29 mouse cellular contexts compared by ENCODE assay signal in the genomic region with DNA sequence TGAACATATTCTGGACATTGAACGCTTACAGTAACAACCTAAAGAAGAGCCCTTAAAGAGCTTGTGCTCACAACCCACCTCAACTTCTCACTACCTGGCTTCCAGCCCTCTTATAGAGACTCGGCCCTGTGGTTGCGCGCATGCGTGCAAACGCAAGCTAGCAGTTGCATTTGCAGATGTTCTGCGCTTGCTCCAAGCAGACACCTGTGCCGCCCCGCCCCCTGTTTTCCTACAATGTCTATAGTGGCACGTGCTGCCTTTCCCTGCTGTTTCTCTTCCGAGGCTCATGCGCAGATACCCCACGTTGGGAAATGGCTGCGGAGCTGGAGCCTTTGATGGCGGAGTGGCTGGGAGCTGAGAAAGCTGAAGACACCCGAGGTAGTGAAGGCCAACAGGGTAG. TPM values are rescaled to one million over a fixed set of nuclear protein-coding genes. Genes with fewer than 3 reads are reported as not detected.
DNase-seq lines count a peak whose midpoint lies in the region; ATAC-seq and TF ChIP-seq lines count a peak whose summit lies in the region.
"Had no signal": no experiment of that assay in that cellular context is flagged by ENCODE, and none has a peak within 500 bp of the region (broad histone marks: within the 10 kb centered on the region; RNA-seq: fewer than 3 reads in every experiment).

A gene (plus strand): TSS at position 288 of the 400 bp plus-strand sequence.

- H3K9me3 ChIP-seq in CH12.LX (replicated peaks; ENCODE audit: low read length), result no peaks in the 10 kb centered on the region
- H3K9me3 ChIP-seq: hindbrain, embryonic 12.5 days; hindbrain, embryonic 15.5 days had no signal

- TF ChIP-seq RAD21 in CH12.LX (IDR thresholded peaks at IDR 0.05; ENCODE audit: low read depth, low read length), result no peak

- H3K79me2 ChIP-seq in heart, adult 2 months (replicated peaks; ENCODE audit: control insufficient read depth, insufficient read depth, low read length), result no peaks in the 10 kb centered on the region
- peaks cover 3% of the 10 kb centered on the region; the same call in 1 of the 2 replicates for H3K79me2 ChIP-seq in CH12.LX (replicated peaks; ENCODE audit: control insufficient read depth, extremely low read depth, insufficient read depth, poor library complexity, severe bottlenecking)

- no peaks in the 10 kb centered on the region for H3K27me3 ChIP-seq in heart, adult 2 months (ENCODE audit: control insufficient read depth, insufficient read depth, low read length)
- no peaks in the 10 kb centered on the region for H3K27me3 ChIP-seq in CH12.LX (replicated peaks)
- H3K27me3 ChIP-seq: hindbrain, embryonic 12.5 days; hindbrain, embryonic 15.5 days had no signal

- no peak within 1 kb of the TSS for H3K9ac ChIP-seq in heart, adult 2 months (ENCODE audit: low read depth, low read length)
- no peak within 1 kb of the TSS for H3K9ac ChIP-seq in CH12.LX (ENCODE audit: insufficient read depth, low read depth)
- H3K9ac ChIP-seq: forebrain, postnatal 0 days; hindbrain, embryonic 12.5 days; hindbrain, embryonic 15.5 days had no signal

- dilution Hi-C loops in CH12.LX (cut with MboI; ENCODE audit: extremely low pct_ligation_motif_present, extremely low pct_unique_long_range_greater_than_20kb, low sequenced_read_pairs), result no loop called here

- TF ChIP-seq EP300 in heart, adult 2 months (IDR thresholded peaks at IDR 0.05; ENCODE audit: insufficient read depth, low read depth, low read length), result no peak
- no peak for TF ChIP-seq EP300 in CH12.LX (IDR thresholded peaks at IDR 0.05; ENCODE audit: low read length)

- no peaks in the 10 kb centered on the region for H3K4me1 ChIP-seq in heart, adult 2 months (ENCODE audit: control insufficient read depth, insufficient read depth, low read length)
- H3K4me1 ChIP-seq in CH12.LX (ENCODE audit: control insufficient read depth in 1 of 2, insufficient read depth in 2 of 2), result peaks cover 16 to 72% of the 10 kb centered on the region in 2 experiments
- H3K4me1 ChIP-seq: hindbrain, embryonic 12.5 days; hindbrain, embryonic 15.5 days had no signal

- DNase-seq in heart, adult 11 months, result peak; percentile 78
- no peak for DNase-seq in heart, adult 2 months
- no peak for DNase-seq in CH12.LX (ENCODE audit: extremely low read depth)
- peak; percentile 37 for DNase-seq in R1 (ENCODE audit: low read depth, low spot score)
- no peak for DNase-seq in gastrocnemius, adult 8-10 months (ENCODE audit: low spot score in 2 of 2)
- DNase-seq: adrenal gland, adult 2 months; adrenal gland, postnatal 14 days; cerebellum, adult 18-20 months; cerebellum, adult 9-10 months; cerebellum, postnatal 14 days; forebrain, postnatal 0 days; gastrocnemius, adult 2 months; gastrocnemius, postnatal 25 days had no signal

- no peak for ATAC-seq in erythroblast, adult 5-6 weeks (replicated peaks; ENCODE audit: low FRiP score, poor library complexity, severe bottlenecking)
- ATAC-seq: forebrain, embryonic 14.5 days; forebrain, postnatal 0 days; intestine, postnatal 0 days had no signal

- no peak within 1 kb of the TSS for H3K27ac ChIP-seq in heart, adult 2 months
- peak within 1 kb of the TSS; percentile 47; the same call in 1 of the 2 replicates for H3K27ac ChIP-seq in CH12.LX (ENCODE audit: insufficient read depth, low read depth)
- H3K27ac ChIP-seq: gastrocnemius, adult 2 months; hindbrain, embryonic 12.5 days; hindbrain, embryonic 15.5 days had no signal

- H3K4me2 ChIP-seq in CH12.LX (ENCODE audit: insufficient read depth, low read depth, poor library complexity, severe bottlenecking), result no peak within 1 kb of the TSS; the same call in 1 of the 2 replicates
- H3K4me2 ChIP-seq: heart, embryonic 11.5 days; hindbrain, embryonic 12.5 days; hindbrain, embryonic 15.5 days had no signal

- no peak for TF ChIP-seq CTCF in heart, adult 2 months (IDR thresholded peaks at IDR 0.05)
- TF ChIP-seq CTCF in CH12.LX (conservative IDR thresholded peaks at IDR 0.05 in 1 of 2, IDR thresholded peaks at IDR 0.05 in 1 of 2; ENCODE audit: low read depth in 2 of 2, low read length in 2 of 2), result no peak

- intact Hi-C loops in heart, adult 2 months (cut with DNase I), result no loop called here

- no peaks in the 10 kb centered on the region for H3K36me3 ChIP-seq in heart, adult 2 months (ENCODE audit: control insufficient read depth, insufficient read depth, low read length)
- H3K36me3 ChIP-seq in CH12.LX (replicated peaks in 1 of 2; ENCODE audit: control insufficient read depth in 1 of 2, insufficient read depth in 1 of 2, low read length in 1 of 2), result peaks cover 43 to 51% of the 10 kb centered on the region in 2 experiments

- H3K4me3 ChIP-seq in heart, adult 2 months, result no peak within 1 kb of the TSS
- H3K4me3 ChIP-seq in CH12.LX (replicated peaks in 1 of 3; ENCODE audit: low read depth in 2 of 3, low read length in 2 of 3, poor library complexity in 1 of 3), result peak within 1 kb of the TSS in 1 of 3 experiments; percentile 24
- H3K4me3 ChIP-seq: gastrocnemius, adult 2 months; hindbrain, embryonic 12.5 days; hindbrain, embryonic 15.5 days had no signal

- in situ Hi-C loops in CH12.LX (cut with MboI; ENCODE audit: low pct_ligation_motif_present, low pct_unique_long_range_greater_than_20kb, low sequenced_read_pairs), result no loop called here

- TF ChIP-seq POLR2A in heart, adult 2 months (IDR thresholded peaks at IDR 0.05; ENCODE audit: insufficient read depth, low read depth, low read length), result no peak
- no peak for TF ChIP-seq POLR2A in CH12.LX (IDR thresholded peaks at IDR 0.05; ENCODE audit: low read depth, low read length)

- 93% methylated on average over 16 of the region's 16 CpGs for WGBS in heart, adult 2 months

TF ChIP-seq in CH12.LX, 34 proteins besides CTCF, POLR2A, EP300 and RAD21:
- TF ChIP-seq NRF1 (IDR thresholded peaks at IDR 0.05; ENCODE audit: low read depth, low read length) (peak; percentile 56), ZKSCAN1 (IDR thresholded peaks at IDR 0.05; ENCODE audit: borderline replicate concordance, low read depth, low read length) (no peak), BHLHE40 (IDR thresholded peaks at IDR 0.05; ENCODE audit: low read depth, low read length) (peak; percentile 71)

RNA-seq across cellular contexts. Expression of the gene that starts here (rescaled TPM):
- total RNA-seq in heart, adult 2 months (2021), result not detected
- not detected in 2 replicates for polyA plus RNA-seq in heart, adult 2 months (2012; rRNA removed)
- total RNA-seq in CH12.LX (2012; rRNA removed) (1.4 and 1.6 TPM in 2 replicates), CH12.LX (2014; rRNA removed) (0.30 and 0.94 TPM in 2 replicates)
- polyA plus RNA-seq in CH12.LX (2012; ENCODE audit: insufficient read length, low read depth), result 1.9 and 2.4 TPM in 2 replicates
- not detected for total RNA-seq in gastrocnemius, adult 8-10 months (2022)
- not detected in 2 replicates for total RNA-seq in erythroblast, adult 5-6 weeks (2015; ENCODE audit: low replicate concordance)
- not detected in 2 replicates for total RNA-seq in erythroblast, adult 5-6 weeks (2017; ENCODE audit: low replicate concordance)
- total RNA-seq: adrenal gland, adult 2 months; adrenal gland, postnatal 14 days; forebrain, postnatal 0 days; gastrocnemius, adult 2 months; gastrocnemius, postnatal 25 days; heart, adult 8-10 months; heart, postnatal 25 days; hematopoietic stem cell, adult 5-6 weeks had no signal
- polyA plus RNA-seq: adrenal gland, adult 2 months; embryonic facial prominence, embryonic 11.5 days; embryonic facial prominence, embryonic 14.5 days; forebrain, embryonic 11.5 days; forebrain, embryonic 14.5 days; forebrain, postnatal 0 days; gonadal fat pad, adult 2 months; heart, embryonic 11.5 days; heart, embryonic 14.5 days; heart, postnatal 0 days; intestine, embryonic 14.5 days; intestine, postnatal 0 days had no signal

Comparison
In these comparisons a context has a peak if more than half of its experiments do, and no peak if none do; other contexts are left out.
1. DNase-seq: peak in heart, adult 11 months (single experiment) and R1 (single experiment); none in heart, adult 2 months (0 of 2), CH12.LX (single experiment) and gastrocnemius, adult 8-10 months (0 of 2).